Mouse (Mus musculus) bone marrow, adult 2 months (tissue): ENCODE measurements around the gene Sox11.

Experiments
- CTCF ChIP-seq: fragments of 200-500 bp; IDR thresholded peaks from 2 replicates; pipeline ENCODE4 v1.5.1; 2011; ENCODE audit warnings: low read length, control low read depth; ENCODE audit not compliant: control insufficient read depth, insufficient read depth
- POLR2A ChIP-seq: fragments of 200-500 bp; IDR thresholded peaks from 2 replicates; pipeline ENCODE4 v1.6.1; 2011; ENCODE audit warnings: low read depth, mild to moderate bottlenecking, control low read depth, low read length, borderline replicate concordance; ENCODE audit not compliant: control insufficient read depth

DNA sequence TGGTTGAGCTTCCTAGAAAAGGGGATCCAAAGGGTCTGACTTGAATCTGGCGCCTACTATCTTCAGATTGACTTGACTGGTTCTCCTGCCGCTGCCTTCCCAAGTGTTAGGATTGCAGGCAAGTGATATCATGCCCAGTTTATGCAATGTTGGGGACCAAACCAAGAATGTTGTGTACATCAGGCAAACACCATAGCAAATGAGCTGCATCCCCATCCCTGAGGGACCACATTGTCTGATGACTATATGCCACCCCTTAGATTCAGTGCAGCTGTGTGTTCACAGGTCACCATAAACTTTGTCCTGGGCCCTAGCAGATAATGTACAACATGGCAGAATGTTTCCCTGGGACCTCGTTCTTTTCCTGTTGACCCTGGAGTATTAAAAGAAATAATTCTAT is 8.8 kb downstream of the Sox11 start:
- TF ChIP-seq CTCF (no peak), POLR2A (no peak)
